Mouse (Mus musculus) kidney, embryonic 16.5 days (tissue): ENCODE data around the gene Gsk3b. TPM values are rescaled to one million over a fixed set of nuclear protein-coding genes. Genes with fewer than 3 reads are reported as not detected.

ENCODE experiments used
- ATAC-seq: fragments of 200-750 bp; cut with Nextera tagmentation; 2 replicates; pipeline ENCODE4 v1.8.0; 2017; ENCODE audit warnings: moderate TSS enrichment; ENCODE audit not compliant: low FRiP score, low TSS enrichment
- H3K27ac ChIP-seq: fragments of 300-500 bp; sonication (generic); 2 replicates; pipeline ENCODE4 v1.5.1; 2014; ENCODE audit warnings: low read length
- H3K27me3 ChIP-seq: fragments of 300-500 bp; sonication (generic); 2 replicates; pipeline ENCODE4 v1.6.1; 2014; ENCODE audit warnings: low read length, control low read depth, mixed read lengths; ENCODE audit not compliant: insufficient read depth
- H3K36me3 ChIP-seq: fragments of 300-500 bp; sonication (generic); 2 replicates; pipeline ENCODE4 v1.6.1; 2014; ENCODE audit warnings: low read length, control low read depth, mixed read lengths; ENCODE audit not compliant: insufficient read depth
- H3K4me1 ChIP-seq: fragments of 300-500 bp; sonication (generic); 2 replicates; pipeline ENCODE4 v1.6.1; 2014; ENCODE audit warnings: low read length, control low read depth, mixed read lengths; ENCODE audit not compliant: insufficient read depth
- H3K4me2 ChIP-seq: fragments of 300-500 bp; sonication (generic); replicated peaks from 2 replicates; pipeline ENCODE4 v1.6.1; 2014; ENCODE audit warnings: low read depth, low read length
- H3K4me3 ChIP-seq: fragments of 300-500 bp; sonication (generic); 2 replicates; pipeline ENCODE4 v1.5.1; 2014; ENCODE audit warnings: mild to moderate bottlenecking, low read length
- H3K9ac ChIP-seq: fragments of 300-500 bp; sonication (generic); replicated peaks from 2 replicates; pipeline ENCODE4 v1.6.1; 2014; ENCODE audit warnings: low read length
- H3K9me3 ChIP-seq: fragments of 300-500 bp; sonication (generic); 2 replicates; pipeline ENCODE4 v1.6.1; 2016; ENCODE audit warnings: low read length, control low read depth
- WGBS: fragments of 180-500 bp; shearing (Covaris S2); extraction: QIAGEN DNeasy Blood & Tissue Kit; methylation state at CpG from one replicate; pipeline ENCODE4 v1.1.7; 2014; 5-methylcytosine and 5-hydroxymethylcytosine counted together
- polyA plus RNA-seq: library from polyadenylated mRNA; unstranded; fragments of >200 nt; fragmentation: Nextera tagmentation; extraction: Ambion mirVana; gene quantifications from 2 replicates; pipeline ENCODE4 v1.2.1, GENCODE M21; 2015

Gsk3b gene
- polyA plus RNA-seq, 1 experiment from 2014 or later = 50.3 TPM

- 70% methylated on average over 5 of the region's 5 CpGs for WGBS
- Histone ChIP-seq H3K36me3 (peaks cover 4% of the 10 kb centered on the region; the same call in 1 of the 2 replicates), H3K9me3 (no peaks in the 10 kb centered on the region), H3K4me2 (no peak overlapping the region), H3K27ac (no peak overlapping the region), H3K9ac (no peak overlapping the region), H3K4me3 (no peak overlapping the region), H3K27me3 (no peaks in the 10 kb centered on the region), H3K4me1 (peaks cover 22% of the 10 kb centered on the region)
- ATAC-seq = peak; percentile 73
Observed at GRCm38 (mm10) chr16:38119286-38119685, 30.5 kb downstream of the Gsk3b start.

- no peaks in the 10 kb centered on the region for H3K27me3 ChIP-seq
- H3K9me3 ChIP-seq = no peaks in the 10 kb centered on the region
- no peak for ATAC-seq
- 71% methylated on average over 5 of the region's 5 CpGs for WGBS
- peaks cover 35% of the 10 kb centered on the region for H3K4me1 ChIP-seq
- H3K9ac ChIP-seq = no peak overlapping the region
- H3K27ac ChIP-seq = no peak overlapping the region
- H3K4me3 ChIP-seq = no peak overlapping the region
- H3K4me2 ChIP-seq = no peak overlapping the region
- no peaks in the 10 kb centered on the region for H3K36me3 ChIP-seq
Observed at GRCm38 (mm10) chr16:38129171-38129570, 40.4 kb downstream of the Gsk3b start.

- Histone ChIP-seq H3K4me2 (peak overlapping the region; percentile 35; the same call in 1 of the 2 replicates), H3K27me3 (no peaks in the 10 kb centered on the region), H3K27ac (peak overlapping the region; percentile 79; the same call in 1 of the 2 replicates), H3K4me3 (no peak overlapping the region), H3K9ac (no peak overlapping the region), H3K36me3 (no peaks in the 10 kb centered on the region), H3K4me1 (peaks cover 35% of the 10 kb centered on the region), H3K9me3 (no peaks in the 10 kb centered on the region)
- WGBS = 76% methylated on average over 3 of the region's 3 CpGs
- ATAC-seq = no peak
Observed at GRCm38 (mm10) chr16:38131041-38131440, 42.2 kb downstream of the Gsk3b start.

GRCm38 (mm10) chr16:38131756-38132155 is 43.0 kb downstream of the Gsk3b start:
- H3K9ac ChIP-seq = peak overlapping the region; percentile 10; the same call in 1 of the 2 replicates
- ATAC-seq = peak; percentile 81; the same call in 1 of the 2 replicates
- WGBS = 10% methylated on average over 9 of the region's 9 CpGs
- no peaks in the 10 kb centered on the region for H3K9me3 ChIP-seq
- H3K4me1 ChIP-seq = peaks cover 35% of the 10 kb centered on the region
- H3K4me3 ChIP-seq = peak overlapping the region; percentile 2; the same call in 1 of the 2 replicates
- no peaks in the 10 kb centered on the region for H3K27me3 ChIP-seq
- H3K27ac ChIP-seq = peak overlapping the region; percentile 79
- peak overlapping the region; percentile 35 for H3K4me2 ChIP-seq
- H3K36me3 ChIP-seq = no peaks in the 10 kb centered on the region

GRCm38 (mm10) chr16:38132210-38132609 is 43.4 kb downstream of the Gsk3b start:
- Histone ChIP-seq H3K27me3 (no peaks in the 10 kb centered on the region), H3K27ac (peak overlapping the region; percentile 79), H3K4me1 (peaks cover 35% of the 10 kb centered on the region), H3K4me2 (peak overlapping the region; percentile 35), H3K36me3 (no peaks in the 10 kb centered on the region), H3K9me3 (no peaks in the 10 kb centered on the region), H3K9ac (no peak overlapping the region), H3K4me3 (no peak overlapping the region)
- 50% methylated on average over 7 of the region's 7 CpGs for WGBS
- ATAC-seq = peak; percentile 69

- 43% methylated on average over 5 of the region's 5 CpGs for WGBS
- Histone ChIP-seq H3K9me3 (no peaks in the 10 kb centered on the region), H3K4me3 (no peak overlapping the region), H3K27me3 (no peaks in the 10 kb centered on the region), H3K36me3 (no peaks in the 10 kb centered on the region), H3K4me2 (no peak overlapping the region), H3K4me1 (peaks cover 11% of the 10 kb centered on the region), H3K27ac (no peak overlapping the region), H3K9ac (no peak overlapping the region)
- ATAC-seq = peak; percentile 65; the same call in 1 of the 2 replicates
Observed at GRCm38 (mm10) chr16:38137296-38137695, 48.5 kb downstream of the Gsk3b start.

GRCm38 (mm10) chr16:38144898-38145297 is 56.1 kb downstream of the Gsk3b start:
- no peaks in the 10 kb centered on the region for H3K27me3 ChIP-seq
- 88% methylated on average over 4 of the region's 4 CpGs for WGBS
- no peak overlapping the region for H3K27ac ChIP-seq
- no peak overlapping the region for H3K4me2 ChIP-seq
- no peak overlapping the region for H3K4me3 ChIP-seq
- H3K9me3 ChIP-seq = no peaks in the 10 kb centered on the region
- peaks cover 10% of the 10 kb centered on the region; the same call in 1 of the 2 replicates for H3K36me3 ChIP-seq
- no peak for ATAC-seq
- H3K9ac ChIP-seq = no peak overlapping the region
- H3K4me1 ChIP-seq = no peaks in the 10 kb centered on the region

- no peaks in the 10 kb centered on the region for H3K4me1 ChIP-seq
- H3K27me3 ChIP-seq = no peaks in the 10 kb centered on the region
- H3K4me2 ChIP-seq = no peak overlapping the region
- no peak overlapping the region for H3K9ac ChIP-seq
- ATAC-seq = no peak
- no peak overlapping the region for H3K27ac ChIP-seq
- no peaks in the 10 kb centered on the region; the same call in 1 of the 2 replicates for H3K9me3 ChIP-seq
- H3K36me3 ChIP-seq = peaks cover 9% of the 10 kb centered on the region; the same call in 1 of the 2 replicates
- no peak overlapping the region for H3K4me3 ChIP-seq
Observed at GRCm38 (mm10) chr16:38150555-38150954, 61.8 kb downstream of the Gsk3b start.

GRCm38 (mm10) chr16:38157854-38158622 is 69.2 kb downstream of the Gsk3b start:
- Histone ChIP-seq H3K9ac (no peak overlapping the region), H3K4me3 (no peak overlapping the region), H3K27ac (no peak overlapping the region), H3K4me1 (no peaks in the 10 kb centered on the region), H3K36me3 (peaks cover 4% of the 10 kb centered on the region; the same call in 1 of the 2 replicates), H3K27me3 (no peaks in the 10 kb centered on the region), H3K9me3 (no peaks in the 10 kb centered on the region), H3K4me2 (no peak overlapping the region)
- WGBS = 89% methylated on average over 7 of the region's 7 CpGs
- ATAC-seq = no peak

- Histone ChIP-seq H3K9ac (no peak overlapping the region), H3K9me3 (no peaks in the 10 kb centered on the region), H3K27ac (no peak overlapping the region), H3K4me2 (no peak overlapping the region), H3K4me1 (no peaks in the 10 kb centered on the region), H3K36me3 (no peaks in the 10 kb centered on the region), H3K4me3 (no peak overlapping the region), H3K27me3 (no peaks in the 10 kb centered on the region)
- ATAC-seq = no peak
- 68% methylated on average over 3 of the region's 3 CpGs for WGBS
Observed at GRCm38 (mm10) chr16:38162019-38162418, 73.2 kb downstream of the Gsk3b start.
